Mouse (Mus musculus) layer of hippocampus, adult 9-11 months (tissue): ENCODE measurements around the gene Jakmip3.

Experiments used
- DNase-seq: peaks from one replicate; pipeline ENCODE4 v3.0.0; 2022

Gene Jakmip3

GRCm38 (mm10) chr7:138948309-138948708, 7.8 kb downstream of the Jakmip3 start:
- no peak for DNase-seq

- no peak for DNase-seq
Measured at GRCm38 (mm10) chr7:138955787-138956186, 15.3 kb downstream of the Jakmip3 start.

- DNase-seq = no peak
Measured at GRCm38 (mm10) chr7:138957106-138957505, 16.6 kb downstream of the Jakmip3 start.

GRCm38 (mm10) chr7:138959747-138960146, 19.2 kb downstream of the Jakmip3 start:
- DNase-seq = peak; percentile 87

- no peak for DNase-seq
Measured at GRCm38 (mm10) chr7:138963756-138964155, 23.2 kb downstream of the Jakmip3 start.

- DNase-seq = peak; percentile 64
Measured at GRCm38 (mm10) chr7:138968010-138968620, 27.6 kb downstream of the Jakmip3 start.

GRCm38 (mm10) chr7:138977510-138977909, 37.0 kb downstream of the Jakmip3 start:
- DNase-seq = peak; percentile 43

- no peak for DNase-seq
Measured at GRCm38 (mm10) chr7:138984576-138984975, 44.0 kb downstream of the Jakmip3 start.

- DNase-seq = no peak
Measured at GRCm38 (mm10) chr7:138989156-138989555, 48.6 kb downstream of the Jakmip3 start.

GRCm38 (mm10) chr7:139002692-139003091, 62.2 kb downstream of the Jakmip3 start:
- DNase-seq = no peak

GRCm38 (mm10) chr7:139003250-139003649, 62.7 kb downstream of the Jakmip3 start:
- DNase-seq = no peak

- no peak for DNase-seq
Measured at GRCm38 (mm10) chr7:139009786-139010502, 69.4 kb downstream of the Jakmip3 start.

GRCm38 (mm10) chr7:139011027-139011426, 70.5 kb downstream of the Jakmip3 start:
- no peak for DNase-seq

- DNase-seq = no peak
Measured at GRCm38 (mm10) chr7:139011586-139011985, 71.1 kb downstream of the Jakmip3 start.

- DNase-seq = no peak
Measured at GRCm38 (mm10) chr7:139012767-139013369, 72.3 kb downstream of the Jakmip3 start.

- DNase-seq = no peak
Measured at GRCm38 (mm10) chr7:139015143-139015542, 74.6 kb downstream of the Jakmip3 start.

GRCm38 (mm10) chr7:139016288-139016687, 75.8 kb downstream of the Jakmip3 start:
- no peak for DNase-seq

GRCm38 (mm10) chr7:139017249-139017903, 76.8 kb downstream of the Jakmip3 start:
- peak; percentile 37 for DNase-seq

GRCm38 (mm10) chr7:139020884-139021283, 80.4 kb downstream of the Jakmip3 start:
- no peak for DNase-seq

GRCm38 (mm10) chr7:139021326-139021725, 80.8 kb downstream of the Jakmip3 start:
- no peak for DNase-seq

GRCm38 (mm10) chr7:139027136-139027535, 86.6 kb downstream of the Jakmip3 start:
- DNase-seq = no peak

- no peak for DNase-seq
Measured at GRCm38 (mm10) chr7:139031215-139031614, 90.7 kb downstream of the Jakmip3 start.

- DNase-seq = no peak
Measured at GRCm38 (mm10) chr7:139063406-139063805, 122.9 kb downstream of the Jakmip3 start.
